Mouse (Mus musculus) layer of hippocampus, postnatal 14 days (tissue): ENCODE data around the gene Herpud1. TPM values are rescaled to one million over a fixed set of nuclear protein-coding genes. Genes with fewer than 3 reads are reported as not detected.
A peak's percentile ranks its signal among the peaks of the same experiment; 100 is the strongest.
"Not testable (repeated sequence)": the region's sequence is repeated elsewhere in the genome, so short reads cannot be mapped to it uniquely, and the experiment has no call there.

Experiments used
- DNase-seq, 2 experiments: peaks; one replicate each; pipeline ENCODE4 v3.0.0; 2021 to 2022; ENCODE audit warnings: low spot score in 2 of 2, mixed read lengths in 1 of 2
- total RNA-seq, 2 experiments: library from RNA; stranded (reverse); gene quantifications; 2 replicates each; pipeline ENCODE4 v1.2.3; 2021

Gene Herpud1
- total RNA-seq, 2 experiments from 2014 or later = 43.9 to 56.6 TPM

DNA sequence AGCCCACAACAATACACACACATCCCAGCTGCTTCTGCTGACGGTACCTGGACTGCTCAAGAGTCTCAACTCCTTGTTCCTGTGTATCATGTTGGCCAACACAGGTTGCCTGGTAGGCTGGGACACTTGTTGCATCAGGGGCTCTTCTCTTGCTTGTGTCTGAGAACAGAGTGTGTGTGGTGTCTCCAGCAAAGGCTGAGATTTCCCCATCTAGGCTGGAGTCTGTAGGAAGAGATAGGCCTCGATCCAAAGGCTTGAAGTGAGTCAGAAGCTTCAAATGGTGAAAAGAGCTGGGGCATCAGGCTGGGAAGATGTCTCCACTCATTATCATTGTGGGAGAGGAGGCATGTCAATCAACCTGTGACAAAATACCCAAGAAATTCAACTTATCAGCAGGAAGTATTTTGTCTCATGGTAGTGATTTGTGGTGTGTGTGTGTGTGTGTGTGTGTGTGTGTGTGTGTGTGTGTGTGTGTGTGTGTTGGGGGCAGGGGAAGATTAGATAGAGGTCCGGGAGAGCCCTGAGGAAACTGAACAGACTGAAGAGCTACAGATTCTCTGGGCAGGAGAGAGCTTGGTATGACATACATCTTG lies 13.2 kb downstream of the Herpud1 start:
- no peak for DNase-seq

DNA sequence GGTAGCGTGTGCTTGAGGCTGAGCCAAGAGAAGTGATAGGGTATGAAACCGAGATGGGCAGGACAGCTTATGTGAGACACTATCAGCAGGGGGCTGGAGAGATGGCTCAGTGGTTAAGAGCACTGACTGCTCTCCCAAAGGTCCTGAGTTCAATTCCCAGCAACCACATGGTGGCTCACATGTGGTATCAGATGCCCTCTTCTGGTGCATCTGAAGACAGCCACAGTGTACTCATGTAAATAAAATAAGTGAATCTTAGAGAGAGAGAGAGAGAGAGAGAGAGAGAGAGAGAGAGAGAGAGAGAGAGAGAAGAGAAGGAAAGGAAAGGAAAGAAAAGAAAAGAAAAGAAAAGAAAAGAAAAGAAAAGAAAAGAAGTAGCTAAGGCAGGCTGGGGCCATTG lies 13.7 kb downstream of the Herpud1 start:
- DNase-seq = not testable (repeated sequence)

DNA sequence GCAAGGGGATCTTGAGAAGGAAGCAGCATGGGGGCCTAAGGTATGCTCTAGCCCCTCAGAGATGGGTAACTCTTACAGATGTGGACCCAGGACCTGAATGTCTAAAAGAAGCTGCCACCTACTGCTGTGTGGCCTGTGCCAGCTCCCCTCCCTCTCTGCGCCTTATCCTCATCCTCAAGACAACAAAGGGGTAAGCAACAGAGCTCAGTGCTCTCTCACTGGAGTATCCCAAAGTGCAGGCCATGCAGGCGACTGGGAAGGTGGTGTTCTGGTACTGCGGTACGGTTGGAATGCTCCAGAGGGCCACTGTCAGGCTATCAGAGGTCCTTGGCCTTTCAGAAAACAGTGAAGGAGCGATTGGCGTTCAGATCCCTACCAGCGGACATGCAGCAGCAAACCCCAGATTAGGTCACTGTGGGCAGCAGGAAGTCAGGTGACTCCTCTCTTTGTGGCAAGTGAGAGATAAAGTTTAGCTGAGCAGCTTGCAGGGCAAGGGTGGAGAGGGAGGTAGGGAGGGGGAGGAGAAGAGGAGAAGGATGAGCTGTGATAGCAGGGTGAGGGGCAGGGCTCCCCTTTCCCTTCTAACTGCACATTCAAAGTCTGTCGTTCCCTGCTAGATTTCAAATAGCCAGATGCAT lies 22.3 kb downstream of the Herpud1 start:
- DNase-seq = no peak

DNA sequence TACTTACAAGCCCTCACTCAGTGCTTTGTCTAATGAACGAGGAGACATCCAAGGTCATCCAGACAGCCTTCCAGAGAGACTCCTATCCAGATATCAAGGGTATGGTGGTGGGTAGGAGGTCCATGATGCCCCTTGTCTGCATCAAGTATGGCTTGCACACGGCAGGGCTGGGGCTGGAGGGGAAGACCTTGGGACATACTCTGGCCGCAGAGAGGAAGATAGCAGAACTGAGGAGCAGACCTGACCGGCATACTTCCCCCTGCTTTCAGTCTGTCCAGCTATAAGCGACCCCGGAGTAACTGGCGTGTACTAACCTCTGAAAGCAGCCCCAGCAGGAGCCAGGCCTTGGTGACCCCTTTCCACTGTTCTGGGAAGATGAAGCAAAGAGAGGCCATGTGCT lies 23.3 kb downstream of the Herpud1 start:
- DNase-seq = no peak

DNA sequence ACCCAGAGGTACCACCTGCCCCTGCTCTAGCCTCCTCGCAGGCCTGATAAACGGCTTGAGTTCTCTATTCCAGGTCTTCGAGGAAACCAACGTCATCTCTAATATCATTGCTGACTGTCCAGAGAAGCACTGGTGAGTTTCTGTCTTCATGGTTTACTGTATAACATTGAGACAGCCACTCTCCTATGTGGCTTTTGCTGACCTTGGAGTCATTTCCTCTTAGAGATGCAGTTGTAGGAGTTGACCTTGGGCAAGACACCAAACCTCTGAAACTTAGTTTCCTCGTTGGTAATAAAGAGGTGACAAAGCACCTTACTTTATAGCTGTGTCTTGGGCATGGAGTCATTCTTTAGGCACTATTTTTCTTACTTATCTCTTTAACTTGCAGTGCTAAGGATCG lies 26.3 kb downstream of the Herpud1 start:
- DNase-seq = no peak

DNA sequence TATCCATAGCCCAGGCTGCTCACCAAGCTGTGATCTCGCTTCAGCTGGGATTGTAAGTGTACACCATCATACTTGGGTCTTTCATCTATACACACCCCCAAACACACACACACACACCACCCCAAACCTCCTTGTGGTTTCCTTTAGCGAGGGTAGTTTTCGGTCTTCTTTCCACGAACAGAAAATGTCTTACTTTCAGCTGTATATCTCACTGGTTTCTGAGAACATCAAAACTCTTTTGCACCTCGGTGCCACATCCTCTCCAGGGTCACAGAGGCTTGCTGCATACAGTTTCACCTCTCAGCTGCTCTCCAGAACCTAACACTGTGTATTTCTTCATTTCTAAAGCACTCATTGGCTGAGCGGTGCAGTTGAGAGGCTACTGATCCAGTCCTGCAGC lies 27.3 kb downstream of the Herpud1 start:
- no peak for DNase-seq

DNA sequence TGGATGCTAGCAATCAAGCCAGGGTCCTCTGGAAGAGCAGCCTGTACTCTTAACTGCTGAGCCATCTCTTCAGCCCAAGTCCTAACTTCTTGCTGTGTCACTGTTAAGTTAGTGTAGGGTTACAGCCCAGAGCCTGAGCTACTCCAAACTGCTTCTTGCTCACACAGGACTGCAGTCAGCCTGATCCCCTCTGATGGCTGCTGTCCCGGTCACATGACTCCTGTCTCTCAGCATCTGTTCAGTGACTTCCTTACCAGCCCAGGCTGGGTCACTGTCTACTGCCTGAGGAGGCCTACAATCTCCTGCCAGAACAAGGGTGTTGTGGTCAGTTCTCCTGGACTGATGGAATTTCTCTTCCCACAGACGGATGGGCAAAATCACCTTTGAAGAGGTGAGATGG lies 29.0 kb downstream of the Herpud1 start:
- DNase-seq = no peak

DNA sequence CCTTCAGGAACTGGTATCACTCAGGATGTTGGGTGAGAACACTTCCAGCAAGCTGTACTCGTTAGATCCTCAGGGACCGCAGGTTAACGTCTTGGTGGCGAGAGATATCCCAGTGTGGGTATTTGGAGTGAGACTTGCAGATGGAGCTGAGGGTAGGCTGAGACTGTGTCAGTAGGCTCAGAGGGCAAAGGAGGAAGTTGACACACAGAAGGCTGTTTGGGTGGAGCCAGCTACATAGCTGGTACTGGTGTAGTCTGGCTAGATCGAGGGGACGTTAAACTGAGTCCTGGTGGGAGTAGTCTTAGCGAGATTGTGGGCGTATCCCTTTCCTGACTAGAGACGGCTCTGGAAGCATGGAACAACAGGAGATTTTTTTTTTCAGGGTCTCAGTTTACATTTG lies 31.8 kb downstream of the Herpud1 start:
- DNase-seq = no peak

DNA sequence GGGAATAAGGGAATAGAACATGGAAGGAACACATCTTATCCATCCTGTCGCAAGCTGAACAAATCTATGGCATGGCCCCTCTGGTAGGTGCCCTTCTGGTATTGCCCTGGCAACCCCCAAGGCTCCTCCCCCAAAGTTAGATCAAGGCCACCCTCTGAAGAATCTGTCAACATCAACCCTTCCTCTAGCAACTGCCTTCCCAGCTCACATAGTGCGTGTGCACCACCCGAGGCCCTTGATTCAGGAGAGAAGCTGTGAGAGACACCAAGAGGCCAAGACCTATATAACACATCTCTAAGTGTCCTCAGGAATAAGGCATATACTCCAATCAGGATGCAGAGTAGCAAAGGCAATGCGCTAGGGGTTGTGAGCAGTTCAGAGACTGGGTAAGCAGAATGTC lies 36.0 kb downstream of the Herpud1 start:
- no peak for DNase-seq

DNA sequence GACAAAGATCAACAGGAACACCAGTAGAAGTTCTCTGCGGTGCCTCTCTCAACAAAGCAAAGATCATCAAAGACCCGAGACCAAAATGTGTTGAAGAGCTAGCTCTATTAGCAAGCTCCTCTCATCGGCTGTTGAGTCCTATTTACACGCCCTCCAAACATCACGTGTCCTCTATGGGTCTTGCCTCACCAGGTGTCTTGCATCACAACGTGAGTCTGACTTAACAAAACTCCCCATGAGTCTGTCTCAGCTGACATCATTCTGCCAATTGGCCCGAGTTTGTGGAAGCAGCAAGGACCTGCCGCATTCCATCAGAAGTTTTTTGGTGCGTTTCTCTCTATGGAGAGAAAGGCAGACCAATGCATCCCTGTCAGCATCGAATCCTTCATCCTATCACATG lies 41.7 kb downstream of the Herpud1 start:
- no peak for DNase-seq

DNA sequence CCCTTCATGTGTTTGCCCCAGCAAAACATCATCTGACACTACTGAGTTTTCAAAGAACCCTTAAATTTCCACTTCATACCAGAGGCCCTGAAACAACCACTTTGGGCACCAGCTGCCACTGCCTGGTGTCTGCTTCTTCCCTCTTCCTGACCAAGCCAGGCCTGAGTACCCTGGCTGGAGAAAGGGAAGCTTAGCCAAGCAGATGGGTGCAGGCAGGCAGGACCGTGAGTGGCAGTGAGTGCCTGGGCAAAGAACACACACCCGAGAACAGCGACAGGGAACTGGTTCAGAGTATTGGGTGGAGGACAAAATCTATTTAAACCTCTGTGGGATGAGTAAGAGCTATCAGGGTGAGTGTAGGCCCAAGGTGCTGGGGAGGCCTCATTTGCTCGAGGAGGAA lies 42.2 kb downstream of the Herpud1 start:
- DNase-seq = no peak

DNA sequence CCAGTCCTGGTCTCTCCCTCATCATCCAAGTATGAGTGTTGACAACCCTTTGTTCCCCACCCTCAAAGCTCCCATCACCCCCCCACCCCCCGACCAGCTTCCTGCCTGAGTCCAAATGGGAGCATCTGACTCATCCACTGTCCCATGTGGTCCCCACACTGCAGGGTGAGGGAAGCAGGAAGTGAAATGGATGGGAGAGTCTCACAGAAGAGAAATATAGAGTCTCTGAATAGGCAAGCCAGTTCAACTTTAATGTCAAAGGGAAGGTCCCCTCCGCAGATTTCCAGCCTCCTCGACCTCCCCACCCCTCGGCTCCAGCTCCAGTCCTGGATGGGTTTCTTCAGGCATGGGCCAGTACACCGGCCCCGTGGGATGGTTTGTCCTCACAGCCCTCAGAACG lies 43.1 kb downstream of the Herpud1 start:
- DNase-seq = no peak

DNA sequence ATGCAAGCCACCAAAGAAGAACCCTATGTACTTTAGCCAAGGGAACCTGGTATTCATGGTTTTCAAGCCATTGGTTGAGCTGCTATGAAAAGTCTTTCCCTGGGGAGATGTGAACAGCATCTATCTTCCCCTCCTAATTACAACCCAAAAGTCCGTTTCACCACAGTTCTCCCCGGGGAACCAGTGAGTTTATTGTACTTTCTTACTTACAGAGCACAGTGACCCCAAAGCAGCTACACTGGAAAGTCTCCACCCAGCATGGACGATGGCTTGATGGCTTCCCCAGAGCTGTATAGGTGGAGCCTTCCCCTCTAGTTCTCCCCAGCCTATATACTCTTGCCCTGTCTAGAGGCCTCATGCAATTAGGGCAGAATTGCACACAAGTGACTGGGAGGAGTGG lies 46.0 kb downstream of the Herpud1 start:
- DNase-seq = no peak

DNA sequence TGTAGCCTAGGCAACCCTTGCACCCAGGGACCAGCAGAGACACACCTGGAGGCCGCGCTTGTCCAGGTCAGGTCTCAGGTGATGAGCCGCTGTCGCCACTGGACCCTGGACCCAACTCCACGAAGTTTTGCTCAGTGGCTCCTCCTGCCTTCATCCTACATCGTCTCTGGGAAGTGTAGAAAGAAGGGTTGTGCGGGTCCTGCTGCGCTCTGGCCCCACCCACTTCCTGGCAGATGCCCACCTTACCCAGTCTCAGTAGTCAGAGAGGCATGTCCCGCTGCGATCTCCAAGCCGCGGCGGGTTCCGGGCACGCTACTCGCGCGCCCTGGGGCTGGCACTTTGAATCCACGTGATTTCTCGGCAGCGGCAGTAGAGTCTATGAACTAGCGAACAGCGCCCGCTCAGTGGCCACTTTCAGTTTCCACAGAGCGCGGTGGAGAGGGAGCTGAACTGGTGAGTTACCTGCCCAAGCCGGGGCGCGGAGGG lies 47.8 kb downstream of the Herpud1 start, which contains the start of gene Nlrc5:
Nlrc5 (plus strand) TSS at position 376 of the 486 bp plus-strand sequence.
- DNase-seq = peak; percentile 10 to 24

DNA sequence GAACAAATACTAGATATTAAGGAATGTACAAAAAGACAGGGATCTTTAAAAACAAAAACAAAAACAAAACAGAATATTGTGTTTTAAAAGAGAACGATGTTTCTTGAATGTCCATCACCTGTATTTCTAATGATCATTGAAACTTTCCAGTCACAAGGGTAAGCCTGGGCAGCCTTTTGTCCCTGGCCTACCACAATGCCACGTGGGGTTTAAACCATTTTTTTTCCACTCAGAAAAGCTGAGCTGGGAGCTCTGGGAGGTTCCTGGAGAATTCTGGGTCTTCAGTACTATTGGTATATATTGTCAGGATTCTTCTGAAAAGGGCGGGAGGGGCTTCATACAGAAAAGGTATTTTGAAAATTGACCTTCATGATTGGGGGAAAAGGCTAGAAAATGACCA lies 48.7 kb downstream of the Herpud1 start:
- no peak for DNase-seq

DNA sequence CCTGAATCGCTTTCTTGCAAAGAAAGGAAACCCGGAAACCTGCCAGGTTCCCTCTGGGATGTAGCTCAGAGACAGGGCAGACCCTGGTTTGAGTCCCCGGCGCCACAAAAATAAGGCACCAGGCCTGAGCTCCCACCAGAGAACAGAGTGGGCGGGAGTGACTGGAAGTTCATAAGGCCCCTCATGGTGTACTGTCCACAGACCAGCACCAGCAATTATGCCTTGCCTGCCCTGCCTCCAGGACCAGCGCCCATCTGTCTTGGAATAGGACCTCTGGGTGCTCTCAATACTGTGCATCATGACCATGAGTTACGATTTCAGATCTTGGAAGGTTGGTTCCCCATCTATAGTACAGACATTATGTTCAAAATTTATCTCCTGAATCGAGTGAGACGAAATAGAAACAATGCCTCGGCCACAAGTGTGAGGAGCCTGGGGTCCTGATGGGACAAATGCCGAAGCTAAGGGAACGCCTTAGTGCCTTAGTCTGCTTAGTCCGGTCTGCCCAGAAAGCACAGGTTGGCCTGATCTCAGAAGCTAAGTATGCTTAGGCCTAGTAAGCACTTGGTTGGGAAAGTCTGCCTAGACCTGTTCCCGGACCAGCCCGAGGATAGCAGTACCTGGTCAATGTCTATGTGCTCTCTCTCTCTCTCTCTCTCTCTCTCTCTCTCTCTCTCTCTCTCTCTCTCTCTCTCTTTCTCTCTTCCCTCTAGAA lies 49.3 kb downstream of the Herpud1 start:
- no peak for DNase-seq

DNA sequence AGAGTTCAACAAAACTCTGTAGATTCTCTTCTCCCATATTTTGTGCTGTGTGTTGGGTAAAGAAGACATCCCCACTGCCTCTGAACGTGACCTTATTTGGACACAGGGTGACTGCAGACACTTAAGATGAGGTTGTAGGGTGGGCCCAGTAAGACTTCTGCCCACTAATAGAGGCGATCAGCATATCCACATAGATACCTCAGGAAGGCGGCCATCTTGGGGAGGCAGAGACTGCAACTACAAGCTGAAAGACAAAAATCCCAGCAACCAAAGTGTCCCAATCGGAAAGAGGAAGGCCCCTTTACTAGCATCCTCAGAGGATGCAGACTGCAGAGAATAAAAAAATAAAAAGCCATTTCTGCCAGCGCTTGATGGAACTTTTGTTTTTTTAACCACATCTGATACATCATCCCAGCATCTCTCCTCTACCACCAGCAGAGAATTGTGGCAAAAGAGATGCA lies 49.9 kb downstream of the Herpud1 start:
- no peak for DNase-seq

DNA sequence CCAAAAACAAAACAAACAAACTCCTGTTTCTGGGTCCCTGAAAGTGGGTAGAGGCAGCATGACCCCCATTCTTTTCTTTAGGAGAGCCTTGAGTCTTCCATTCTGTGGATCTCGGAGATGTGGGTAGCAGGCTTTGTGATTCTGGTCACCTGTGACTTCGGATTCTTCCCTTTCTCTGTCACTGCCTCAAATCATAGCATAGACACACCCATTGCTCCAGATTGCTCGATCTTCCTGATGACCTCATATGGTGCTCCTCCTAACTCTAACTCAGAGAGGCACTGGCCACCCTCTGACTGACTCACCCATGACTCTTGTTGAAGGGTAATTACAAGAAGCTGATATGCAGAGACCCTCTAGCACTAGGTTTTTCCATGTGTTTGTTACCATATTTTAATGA lies 50.7 kb downstream of the Herpud1 start:
- no peak for DNase-seq

DNA sequence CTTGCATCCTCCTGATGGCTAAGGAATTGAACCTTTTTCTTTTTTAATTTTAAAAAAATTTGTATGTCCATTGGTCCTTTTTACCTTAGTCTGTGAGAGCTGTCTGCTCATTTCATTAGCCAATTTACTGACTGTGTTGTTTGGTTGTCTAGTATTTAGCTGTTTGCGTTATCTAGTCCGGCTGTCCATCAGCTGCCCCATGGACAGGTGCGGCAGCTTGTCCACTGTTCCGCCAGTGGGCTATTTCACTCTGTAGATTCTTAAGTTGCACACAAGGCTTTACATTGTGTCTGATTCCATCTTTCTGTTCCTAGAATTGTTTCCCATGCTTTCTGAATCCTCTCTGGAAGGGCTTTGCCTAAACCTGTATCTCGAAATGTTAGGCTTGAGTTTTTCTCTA lies 52.4 kb downstream of the Herpud1 start:
- no peak for DNase-seq

DNA sequence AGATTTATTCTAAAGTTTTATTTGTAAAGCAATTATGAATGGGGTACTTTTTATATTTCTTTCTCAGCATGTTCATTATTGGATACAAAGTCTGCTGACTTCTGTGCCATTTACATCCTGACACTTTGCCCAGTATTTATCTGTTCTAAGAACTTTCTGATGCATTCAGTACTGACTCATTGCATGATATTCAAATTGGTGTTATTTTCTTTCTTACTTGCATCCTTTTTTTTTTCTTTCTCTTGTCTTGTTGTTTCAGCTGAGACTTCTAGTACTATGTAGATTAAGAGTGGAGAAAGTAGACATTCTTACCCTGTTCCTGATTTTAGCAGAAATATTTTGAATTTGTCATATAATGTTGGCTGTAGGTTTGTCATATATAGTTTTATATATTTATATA lies 53.5 kb downstream of the Herpud1 start:
- DNase-seq = no peak

DNA sequence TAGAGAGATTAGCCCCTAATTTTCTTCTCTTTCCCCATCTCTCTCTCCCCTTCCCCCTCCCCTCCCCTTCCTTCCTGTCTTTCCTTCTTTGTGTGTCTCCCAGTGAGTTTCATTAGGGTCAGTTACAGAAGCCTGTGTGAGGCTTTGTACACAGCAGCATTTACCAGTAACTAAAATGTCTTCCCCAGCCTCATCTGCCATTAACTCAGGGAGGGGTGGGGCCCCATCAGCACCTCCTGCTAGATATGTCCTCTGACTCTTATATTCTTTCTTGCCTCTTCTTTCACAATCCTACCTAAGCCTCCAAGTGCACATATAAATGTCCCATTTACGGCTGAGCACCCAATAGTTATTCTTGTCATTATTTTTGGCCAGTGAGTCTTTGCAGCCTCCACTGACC lies 54.2 kb downstream of the Herpud1 start:
- no peak for DNase-seq

DNA sequence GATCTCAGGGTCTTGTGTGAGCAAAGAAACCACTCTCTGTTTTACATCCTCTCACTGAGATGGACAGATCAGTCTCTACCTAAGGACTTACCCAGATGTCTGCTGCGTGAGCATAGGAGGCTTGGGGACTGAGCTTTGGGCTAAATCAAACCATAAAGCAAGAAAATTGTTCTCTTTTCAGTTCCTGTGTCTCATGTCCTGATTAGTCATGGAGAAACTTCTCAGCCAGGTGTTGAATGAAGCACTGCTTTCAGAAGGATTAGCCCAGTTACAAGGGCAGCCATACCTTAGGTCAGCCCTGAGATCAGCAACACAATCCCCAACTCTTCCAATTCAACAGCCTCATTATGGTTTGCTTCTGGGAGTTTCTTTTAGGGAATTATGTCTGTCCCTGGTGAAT lies 55.4 kb downstream of the Herpud1 start:
- no peak for DNase-seq
